Mouse (Mus musculus) mesoderm, embryonic 11.5 days (tissue): ENCODE results near the gene Ddx58.

Experiments
- DNase-seq: peaks from one replicate; pipeline ENCODE4 v3.0.0-alpha.2; 2012; ENCODE audit warnings: low read depth, low spot score

Ddx58 gene

DNA sequence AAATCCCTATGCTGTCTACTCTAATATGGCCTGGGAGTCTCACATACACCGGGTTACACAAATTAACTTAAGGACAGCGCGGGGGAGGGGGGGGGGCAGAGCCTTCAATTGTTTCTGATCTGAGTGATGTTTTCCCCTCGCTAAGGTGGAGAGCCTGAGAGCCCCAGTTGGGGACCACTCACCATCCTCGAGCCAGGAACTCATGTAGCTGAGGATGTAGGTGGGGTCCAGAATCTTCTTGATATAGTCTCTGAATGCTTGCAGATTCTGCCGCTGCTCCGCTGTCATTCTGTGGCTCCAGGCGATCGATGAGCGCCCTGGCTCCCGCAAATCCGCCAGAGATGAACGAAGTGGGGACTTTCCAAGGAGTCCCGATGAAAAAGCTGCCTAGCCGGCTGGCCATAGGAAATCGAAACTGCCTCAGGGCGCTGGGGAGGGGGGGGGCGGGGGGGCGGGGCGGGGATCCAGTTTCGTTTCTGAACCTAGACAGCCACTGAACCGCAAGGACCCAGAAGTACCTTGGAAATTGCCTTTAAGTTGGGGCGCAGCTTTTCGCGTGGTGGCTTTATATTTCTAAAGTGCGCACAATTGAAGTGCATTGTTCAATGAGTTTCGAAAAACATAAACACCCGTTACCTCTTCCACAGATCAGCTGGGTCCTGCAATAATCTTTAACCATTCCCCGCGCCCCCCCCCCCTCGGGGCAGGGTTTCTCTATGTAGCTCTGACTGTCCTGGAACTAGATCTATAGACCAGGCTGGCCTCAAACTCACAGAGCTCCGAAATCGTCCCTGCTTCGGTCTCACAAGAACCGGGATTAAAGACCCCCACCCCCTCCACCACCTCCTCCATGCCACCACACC, at the start of gene Ddx58:
Ddx58 (minus strand) TSS at position 420 of the 863 bp plus-strand sequence.
- DNase-seq, result peak; percentile 37

DNA sequence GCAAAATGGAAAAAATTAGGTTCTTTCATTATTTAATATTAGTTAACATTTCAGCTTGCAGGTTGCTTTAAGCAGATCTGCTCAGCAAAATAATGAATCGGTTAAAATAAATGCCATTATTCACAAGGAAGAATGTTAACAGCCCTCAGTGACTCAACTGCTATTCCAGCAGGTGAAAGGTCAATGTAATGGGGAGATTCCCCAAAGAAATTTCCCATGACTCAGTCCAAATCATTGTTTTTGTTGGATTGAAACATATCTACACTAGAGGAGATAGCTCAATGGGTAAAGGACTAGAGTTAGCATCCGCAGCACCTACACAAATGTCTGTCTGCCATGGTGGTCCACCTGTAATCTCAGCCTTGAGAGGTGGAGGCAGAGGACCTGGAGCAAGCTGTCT, 49.4 kb upstream of the Ddx58 start:
- no peak for DNase-seq

DNA sequence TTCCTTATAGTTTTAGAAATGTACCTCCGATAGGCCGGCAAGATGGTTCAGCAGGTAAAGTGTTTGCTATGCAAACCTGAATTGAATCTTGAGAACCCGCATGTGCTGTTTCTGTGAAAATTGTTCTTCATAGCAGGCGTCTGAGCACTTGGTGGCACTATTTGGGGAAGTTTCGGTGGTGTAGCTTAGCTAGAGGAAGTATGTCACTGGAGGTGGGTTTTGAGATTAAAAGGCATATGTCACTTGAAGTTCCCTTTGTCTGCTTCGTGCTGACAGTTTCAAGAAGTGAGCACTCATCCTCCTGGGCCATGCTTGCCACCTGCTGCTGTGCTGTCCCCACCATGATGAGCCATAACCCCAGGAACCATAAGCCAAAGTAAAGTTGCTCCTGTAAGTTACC, 47.8 kb upstream of the Ddx58 start:
- no peak for DNase-seq

DNA sequence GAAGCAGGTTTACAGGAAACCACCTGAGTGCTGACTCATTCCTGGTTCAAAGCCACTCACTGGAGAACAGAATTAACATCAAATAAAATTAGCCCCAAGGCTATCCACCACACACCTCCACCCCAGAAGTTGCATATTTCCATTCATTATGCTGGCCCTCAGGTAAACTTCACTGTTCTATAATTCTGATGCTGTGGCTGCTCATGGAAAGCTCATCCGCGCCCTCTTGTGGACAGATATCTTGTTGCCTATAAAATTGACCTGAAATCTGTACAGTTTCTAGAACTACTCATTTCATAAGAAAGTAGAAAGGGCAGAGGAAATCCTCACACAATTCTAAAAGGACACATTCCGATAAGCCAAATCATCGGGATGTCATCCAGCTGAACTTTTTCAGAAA, 46.0 kb upstream of the Ddx58 start:
- DNase-seq, result peak; percentile 61

DNA sequence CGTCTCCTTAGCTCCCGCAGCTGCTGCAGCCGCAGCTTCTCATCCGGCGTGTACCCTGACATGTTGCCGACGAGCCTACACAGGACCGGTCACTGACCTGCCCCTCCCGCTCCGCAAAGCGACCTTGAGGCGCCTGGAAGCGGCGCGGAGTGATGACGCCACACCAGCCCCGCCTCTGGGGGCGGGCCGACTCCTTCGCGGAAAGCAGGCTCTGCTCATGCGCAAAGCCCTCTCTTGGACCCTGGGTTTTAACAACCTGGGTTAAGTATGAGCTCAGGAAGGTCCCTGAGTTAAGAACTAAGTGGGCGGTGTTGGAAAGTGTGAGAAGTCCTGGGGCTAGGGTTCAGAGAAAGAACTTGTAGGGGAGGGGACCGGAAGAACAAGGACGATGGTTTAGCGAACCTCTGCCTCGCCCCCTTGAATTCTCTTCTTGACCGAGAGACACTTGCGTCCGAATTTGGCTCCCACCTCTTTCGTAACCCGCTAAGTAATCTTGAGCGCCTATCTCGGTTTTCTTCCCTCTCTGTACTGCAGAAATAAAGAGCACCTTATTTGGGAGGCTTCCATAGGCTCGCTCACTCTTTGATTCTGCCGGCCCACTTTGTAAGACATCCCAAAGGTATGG, 39.8 kb upstream of the Ddx58 start, which contains the start of gene Ndufb6:
Ndufb6 (minus strand) TSS at position 146 of the 625 bp plus-strand sequence.
- DNase-seq, result peak; percentile 97

DNA sequence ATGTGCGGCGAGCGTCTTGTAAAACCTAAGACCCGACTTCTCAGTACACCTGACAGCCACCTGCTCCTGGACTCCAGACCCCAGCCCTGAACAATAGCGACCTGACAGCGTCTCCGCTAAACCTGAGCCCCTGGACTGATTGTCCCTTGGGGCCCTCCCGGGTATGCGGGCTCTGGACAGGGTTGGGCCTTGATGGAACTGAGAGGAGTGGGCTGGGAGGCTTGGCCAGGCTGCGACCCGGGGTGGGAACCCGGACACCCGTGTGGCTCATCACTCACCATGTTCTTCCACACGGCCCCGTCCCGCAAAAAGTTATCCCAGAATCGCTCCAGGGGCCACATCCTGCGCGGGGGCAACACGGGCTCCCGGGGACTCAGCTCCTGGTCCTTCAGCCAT, 39.2 kb upstream of the Ddx58 start:
- no peak for DNase-seq

DNA sequence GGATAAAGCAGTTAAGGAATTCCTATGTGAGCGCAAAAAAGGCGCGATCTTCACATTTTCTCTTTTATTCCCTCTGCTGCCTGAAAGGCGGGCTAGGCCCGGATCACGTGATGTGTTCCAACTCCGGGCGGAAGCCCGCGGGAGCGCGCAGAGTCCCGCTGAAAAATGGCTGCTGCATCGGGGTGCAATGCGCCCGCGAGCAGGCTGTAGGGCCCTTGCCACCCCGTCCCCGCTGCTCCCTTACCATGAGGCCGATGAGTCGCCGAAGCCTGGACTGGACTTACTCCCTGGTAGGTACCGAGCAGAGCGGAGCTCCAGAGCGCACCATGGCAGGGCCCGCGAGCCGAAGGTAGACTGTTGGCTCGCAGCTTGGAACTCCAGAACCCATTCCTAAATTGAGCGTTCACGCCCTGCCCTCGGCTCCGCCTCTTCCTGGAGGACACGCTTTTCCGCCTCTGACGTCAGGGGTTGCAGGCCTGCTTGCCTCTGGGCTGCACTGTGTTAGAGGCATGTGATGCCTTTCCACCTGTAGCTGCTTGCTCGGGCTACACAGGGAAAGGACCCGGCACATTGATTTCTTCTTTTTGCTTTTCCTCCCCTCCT, 29.9 kb upstream of the Ddx58 start, which contains the start of the genes Smim27 and Topors:
Smim27 (plus strand) TSS at position 150 of the 603 bp plus-strand sequence.
Topors (minus strand) TSS at position 421 of the 603 bp plus-strand sequence.
- DNase-seq, result peak; percentile 97

DNA sequence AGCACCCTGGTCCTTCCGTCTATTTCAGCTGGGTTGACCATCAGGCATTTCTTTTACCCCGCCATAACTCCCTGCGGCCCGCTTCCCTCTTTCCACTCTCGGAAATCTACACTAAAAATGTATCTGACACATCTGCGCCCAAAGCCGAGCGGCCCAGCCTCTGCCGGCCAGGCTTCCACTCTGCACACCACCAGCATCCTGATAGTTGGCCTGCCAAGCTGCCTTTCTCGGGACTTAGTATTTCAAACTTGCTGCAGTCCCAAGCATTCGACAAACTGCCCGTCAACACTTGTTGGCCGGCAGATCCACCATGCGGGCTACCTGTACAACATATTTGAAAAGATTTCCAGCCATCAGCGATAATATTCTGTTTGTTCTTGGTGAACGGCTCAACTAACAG, 29.2 kb upstream of the Ddx58 start:
- no peak for DNase-seq

DNA sequence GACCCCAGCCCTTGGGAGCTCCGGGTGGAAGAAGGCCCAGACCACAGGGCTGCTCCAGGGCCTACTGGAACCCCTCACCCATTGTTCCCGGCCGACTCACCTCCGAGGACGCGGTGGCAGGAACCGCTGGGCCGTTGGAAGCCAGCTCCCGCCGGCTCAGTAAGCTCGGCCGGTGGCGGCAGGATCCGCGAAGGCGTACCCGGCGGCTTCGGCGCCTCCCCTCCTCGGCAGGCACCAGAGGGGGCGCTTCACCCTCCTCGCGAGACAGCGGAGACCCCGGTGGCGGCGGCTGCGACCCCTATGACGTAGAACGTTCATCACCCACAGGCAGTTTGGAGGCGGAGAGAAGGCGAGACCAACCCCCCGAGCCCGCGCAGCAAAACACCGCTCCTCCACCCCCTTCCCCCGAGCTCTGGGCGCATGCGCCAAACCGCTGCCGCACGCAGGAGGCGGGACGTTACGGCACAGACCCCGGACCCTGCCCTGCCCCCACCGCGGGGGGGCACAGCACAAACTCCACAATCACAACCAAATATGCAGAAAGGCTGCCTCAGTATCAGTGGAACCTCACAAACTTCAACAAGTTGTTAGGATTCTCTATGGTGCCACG, 28.7 kb upstream of the Ddx58 start:
- DNase-seq, result peak; percentile 96

DNA sequence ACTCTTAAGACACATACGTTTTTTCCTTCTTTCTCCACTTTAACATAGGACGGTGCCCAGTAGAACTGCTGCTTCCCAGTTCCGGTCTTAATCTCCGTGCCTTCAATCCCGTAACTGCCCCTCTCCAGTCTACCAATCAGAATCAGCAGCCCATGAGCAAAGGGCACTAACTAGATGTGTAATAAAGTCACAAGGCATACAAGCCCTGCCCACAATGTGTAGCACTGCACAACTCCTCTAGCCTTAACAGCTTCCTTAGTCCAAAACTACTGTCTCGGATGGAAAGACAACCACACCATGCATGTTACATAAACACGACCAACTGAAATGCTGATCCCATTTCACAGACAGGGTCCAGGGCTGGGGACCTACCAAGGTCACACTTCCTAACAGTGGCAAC, 28.1 kb upstream of the Ddx58 start:
- DNase-seq, result no peak

DNA sequence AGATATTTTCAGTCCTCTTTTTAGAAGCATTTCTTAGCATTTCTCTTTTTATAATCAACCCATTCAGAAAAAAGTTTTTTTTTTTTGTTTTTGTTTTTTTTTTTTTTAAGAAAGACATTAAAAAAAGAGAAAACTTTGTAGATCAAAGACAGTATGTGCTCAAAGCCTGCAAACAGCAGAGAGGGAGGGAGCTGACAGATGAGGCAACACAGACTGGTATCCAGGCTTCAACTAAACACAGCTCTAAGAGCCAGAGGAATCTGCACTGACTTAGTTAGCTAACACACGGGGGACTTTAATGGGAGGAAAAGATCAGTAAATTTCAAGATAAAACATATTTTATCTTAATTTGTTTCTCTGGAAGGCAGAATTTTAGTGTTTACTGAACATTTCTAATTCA, 24.7 kb upstream of the Ddx58 start:
- DNase-seq, result no peak

DNA sequence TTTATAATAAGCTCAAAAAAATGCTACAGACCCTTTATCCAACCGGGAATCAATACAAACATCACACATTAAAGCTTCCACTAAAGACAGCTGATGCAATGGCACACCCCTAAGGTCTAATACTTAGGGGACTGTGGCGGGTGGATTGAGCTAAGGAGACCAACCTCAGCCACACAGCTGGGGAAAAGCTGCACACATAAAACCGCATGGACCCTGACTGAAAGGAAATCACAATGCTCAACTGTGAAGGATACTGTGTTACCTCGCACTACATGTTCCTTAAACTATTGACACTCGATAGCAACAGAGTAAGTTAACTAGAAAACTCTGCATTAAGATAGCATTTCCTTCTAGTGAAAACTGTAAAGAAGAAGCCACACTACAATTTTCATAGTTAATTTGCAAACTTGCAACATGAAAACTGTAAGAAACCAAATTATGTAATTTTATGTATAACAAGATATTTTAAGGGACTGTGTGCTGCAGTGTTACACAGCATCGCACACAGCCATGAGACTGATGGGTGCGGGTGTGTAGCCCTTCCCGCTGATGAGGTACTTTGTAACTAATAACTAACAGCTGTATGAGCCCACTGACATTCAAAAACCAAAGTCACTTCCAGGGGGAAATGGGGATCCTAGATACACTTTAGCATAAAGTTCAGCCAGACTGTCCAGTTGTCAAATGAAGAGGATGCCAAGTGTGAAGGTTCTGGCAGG, 14.9 kb upstream of the Ddx58 start:
- no peak for DNase-seq

DNA sequence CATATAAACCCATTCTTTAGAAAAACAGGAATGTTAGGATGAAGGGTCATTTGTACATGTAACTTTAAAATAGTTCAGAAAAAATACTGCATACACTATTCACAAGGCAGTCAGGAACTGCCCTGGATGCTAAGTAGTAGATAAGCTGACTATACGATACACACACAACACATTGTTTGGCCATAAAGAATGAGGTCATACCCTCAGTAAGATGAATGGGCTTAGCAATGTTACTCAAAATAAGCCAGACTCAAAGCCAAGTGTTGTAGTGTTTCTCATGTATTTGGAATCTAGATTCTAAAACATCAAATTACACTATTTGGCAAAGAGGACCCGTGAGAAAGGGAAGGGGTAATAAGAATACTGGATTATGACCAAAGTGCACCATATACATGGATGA, 14.1 kb upstream of the Ddx58 start:
- DNase-seq, result no peak

DNA sequence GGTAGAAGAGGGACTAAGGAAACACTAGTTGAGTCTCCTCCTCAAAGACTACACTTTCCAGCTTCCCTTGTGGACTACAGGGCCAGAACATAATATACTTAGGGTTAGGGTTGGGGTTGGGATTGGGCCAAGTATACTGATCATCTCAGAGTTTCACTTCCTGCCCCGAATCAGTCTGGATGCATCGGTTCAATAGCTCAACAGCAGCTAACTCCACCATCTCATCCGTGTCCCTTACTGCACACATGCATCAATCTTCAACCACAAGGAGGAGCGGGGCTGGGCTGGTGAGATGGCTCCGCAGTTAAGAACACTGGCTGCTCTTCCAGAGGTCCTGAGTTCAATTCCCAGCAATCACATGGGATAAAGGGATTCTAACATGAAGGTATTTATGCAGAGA, 11.4 kb upstream of the Ddx58 start:
- DNase-seq, result no peak

DNA sequence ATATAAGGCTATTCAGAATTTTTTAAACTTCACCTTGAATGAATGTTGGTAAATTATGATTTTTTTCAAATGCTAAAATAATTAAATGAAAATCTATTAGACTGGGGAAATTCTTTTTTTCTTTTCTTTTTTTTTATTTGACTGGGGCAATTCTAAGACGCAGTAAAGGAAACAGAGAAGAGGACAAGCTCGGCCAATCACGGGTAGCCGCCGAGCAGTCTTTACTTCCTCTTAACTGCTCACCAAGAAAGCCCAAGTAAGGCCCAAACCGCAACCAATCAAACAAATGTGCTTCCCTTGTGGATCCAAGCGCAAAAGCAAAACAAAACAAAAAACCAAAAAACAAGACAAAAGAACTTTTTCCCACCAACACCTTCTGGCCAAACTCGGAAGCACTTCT, 4.4 kb upstream of the Ddx58 start:
- no peak for DNase-seq

DNA sequence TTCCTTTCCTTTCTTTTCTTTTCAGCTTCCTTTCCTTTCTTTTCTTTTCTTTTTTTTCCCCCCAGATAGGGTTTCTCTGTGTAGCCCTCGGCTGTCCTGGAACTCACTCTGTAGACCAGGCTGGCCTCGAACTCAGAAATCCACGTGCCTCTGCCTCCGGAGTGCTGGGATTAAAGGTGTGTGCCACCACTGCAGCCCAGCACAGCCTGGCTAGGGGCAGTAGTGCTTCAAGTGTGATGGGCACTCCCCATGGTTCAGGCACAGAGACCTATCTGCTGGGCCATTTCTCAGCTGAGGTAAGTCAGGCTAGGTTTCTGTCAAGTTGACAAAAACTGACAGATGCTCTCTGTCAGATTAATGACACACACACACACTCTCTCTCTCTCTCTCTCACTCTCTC, 3.4 kb upstream of the Ddx58 start:
- DNase-seq, result no peak

DNA sequence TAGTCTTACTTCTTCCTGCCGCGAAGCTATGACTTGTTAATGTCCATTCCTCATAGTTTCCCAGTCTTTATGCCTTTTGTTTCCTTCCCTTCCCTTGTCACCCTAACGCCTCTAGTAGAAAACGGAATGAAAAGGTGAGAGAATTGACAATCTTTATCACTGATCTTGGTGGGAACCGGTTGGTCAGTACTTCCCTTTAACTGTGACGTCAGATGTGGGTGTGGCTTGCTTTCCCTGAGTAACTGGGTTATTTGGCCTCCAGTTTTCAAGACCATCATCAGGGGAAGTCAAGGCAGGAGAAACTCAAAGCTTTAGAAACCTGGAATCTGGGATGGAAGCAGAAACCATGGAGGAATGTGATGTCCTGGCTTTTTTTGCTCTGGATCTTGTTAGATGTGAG, 2.3 kb upstream of the Ddx58 start:
- DNase-seq, result no peak

DNA sequence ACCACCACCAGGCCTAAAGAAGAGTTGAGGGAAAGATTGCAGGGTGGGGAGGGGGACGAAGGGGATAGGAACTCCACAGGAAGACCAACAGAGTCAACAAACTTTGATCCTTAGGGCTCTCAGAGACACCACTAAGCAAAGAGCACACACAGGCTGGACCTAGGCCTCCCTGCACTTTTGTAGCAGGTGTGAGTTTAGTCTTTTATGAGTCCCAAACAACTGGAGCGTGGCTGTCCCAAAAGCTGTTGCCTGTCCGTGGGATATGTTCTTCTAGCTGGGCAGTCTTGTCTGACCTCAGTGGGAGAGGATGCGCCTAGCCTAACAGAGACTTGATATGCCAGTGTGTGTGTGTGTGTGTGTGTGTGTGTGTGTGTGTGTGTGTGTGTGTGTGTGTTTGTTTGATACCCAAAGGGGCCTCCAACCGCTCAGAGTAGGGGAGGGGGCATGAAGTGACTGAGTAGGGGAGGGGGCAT, 680 bp upstream of the Ddx58 start:
- no peak for DNase-seq

DNA sequence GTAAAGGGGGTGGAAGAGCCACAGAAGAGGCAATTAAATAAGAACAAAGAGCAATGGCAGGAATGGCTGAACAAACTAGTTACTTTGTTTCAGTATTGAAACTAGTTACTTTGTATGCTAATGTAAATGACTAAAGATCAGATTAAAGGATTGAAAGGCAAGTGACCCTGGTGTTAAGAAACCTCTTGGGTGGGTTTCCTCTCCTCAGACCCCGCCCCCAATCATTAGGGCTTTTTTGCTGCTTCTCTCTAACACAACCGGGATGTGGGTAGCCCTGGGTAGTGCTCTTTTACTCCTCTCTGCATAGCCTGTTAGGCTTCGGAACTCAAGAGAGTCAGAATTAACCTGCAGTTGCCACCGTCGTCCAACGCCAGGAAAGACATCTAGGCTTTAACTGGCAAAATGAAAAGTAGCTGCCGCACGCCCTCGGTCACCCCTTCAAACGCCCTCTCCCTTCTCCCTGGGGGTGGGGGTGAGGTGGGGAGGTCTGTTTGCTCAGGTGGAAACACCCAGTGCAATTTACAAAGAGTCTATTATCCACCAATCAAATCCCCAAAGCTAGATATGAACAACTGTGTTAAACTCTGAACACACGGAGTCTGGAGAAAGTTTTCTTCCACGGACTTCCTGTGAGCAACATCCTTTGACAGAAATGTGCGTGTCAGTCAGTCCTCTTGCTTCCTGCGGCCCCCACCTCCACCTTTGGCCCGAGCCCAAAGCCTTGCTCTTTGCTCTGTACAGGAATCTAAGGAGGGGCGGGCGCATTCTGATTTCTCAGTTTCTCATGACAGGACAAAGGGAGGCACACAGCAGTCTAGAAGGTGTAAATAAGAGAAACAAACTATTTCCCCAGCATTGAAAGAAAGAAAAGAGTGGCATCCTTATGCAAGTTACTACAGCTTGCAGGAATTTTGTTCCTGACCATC, 882 bp downstream of the Ddx58 start:
- DNase-seq, result no peak

DNA sequence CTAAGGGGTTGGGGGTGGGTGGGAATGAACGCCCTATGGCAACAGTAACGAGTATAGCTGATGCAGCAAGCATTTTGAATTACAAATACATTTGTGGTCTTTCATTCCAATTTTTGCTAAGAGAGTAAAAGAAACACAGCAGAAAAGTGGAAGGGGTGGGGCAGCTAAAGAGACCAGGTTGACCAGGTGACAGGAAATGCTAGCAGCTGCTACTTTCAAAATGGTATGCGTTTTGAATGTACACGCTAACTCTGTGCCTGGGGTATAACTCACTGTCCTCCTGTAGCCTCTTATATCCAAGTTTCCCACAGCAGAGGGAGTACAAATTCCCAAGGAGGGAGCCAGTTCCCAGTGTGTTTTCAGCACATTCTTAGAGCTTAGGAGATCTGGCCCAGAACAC, 2.8 kb downstream of the Ddx58 start:
- no peak for DNase-seq
